Mouse (Mus musculus) heart, postnatal 10 days (tissue): ENCODE measurements around the gene Cep41. TPM values are rescaled to one million over a fixed set of nuclear protein-coding genes. Genes with fewer than 3 reads are reported as not detected.

ENCODE experiments used
- DNase-seq, 2 experiments: peaks; one replicate each; pipeline ENCODE4 v3.0.0; 2021
- intact Hi-C: fragments of 180-260 bp; cut with DNase I; formaldehyde crosslinking; loops from one replicate; pipeline ENCODE4 v1.15.1; 2025
- total RNA-seq, 2 experiments: library from RNA; stranded (reverse); gene quantifications; 2 replicates each; pipeline ENCODE4 v1.2.3; 2021

Cep41 gene
- total RNA-seq, 2 experiments from 2014 or later = 2.3 to 4.1 TPM

DNA sequence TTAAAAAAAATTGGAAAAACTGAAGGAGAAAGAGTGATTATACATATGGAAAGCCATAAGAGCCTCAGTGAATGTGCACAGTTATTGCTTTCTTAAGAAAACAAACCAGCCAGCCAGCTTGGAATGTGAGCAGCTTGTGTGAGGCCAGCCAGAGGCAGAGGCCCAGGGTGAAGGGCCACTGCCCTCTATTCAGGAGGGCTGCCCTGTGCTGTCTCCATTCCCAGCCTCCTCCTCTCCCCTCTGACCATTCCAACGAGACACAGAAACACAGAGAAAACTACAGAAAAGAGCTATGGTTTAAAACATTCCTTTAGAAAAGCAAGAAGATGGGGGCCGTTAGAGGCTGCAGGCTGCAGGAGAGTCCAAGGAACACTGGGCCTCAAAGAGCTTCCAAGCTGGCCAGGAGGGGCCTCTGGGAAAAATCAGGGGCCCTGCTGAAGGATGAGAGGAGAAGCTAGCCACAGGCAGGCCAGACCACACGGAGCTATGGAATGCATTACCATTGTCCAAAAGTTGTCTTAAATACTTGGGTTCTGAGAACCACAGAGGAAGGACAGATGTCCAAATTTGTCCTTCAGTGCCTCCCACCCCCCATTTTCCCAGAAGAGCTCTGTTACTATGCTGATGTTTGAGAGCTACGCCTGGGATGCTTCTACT, 57.2 kb downstream of the Cep41 start:
- intact Hi-C loops = no loop called here
- DNase-seq = no peak

DNA sequence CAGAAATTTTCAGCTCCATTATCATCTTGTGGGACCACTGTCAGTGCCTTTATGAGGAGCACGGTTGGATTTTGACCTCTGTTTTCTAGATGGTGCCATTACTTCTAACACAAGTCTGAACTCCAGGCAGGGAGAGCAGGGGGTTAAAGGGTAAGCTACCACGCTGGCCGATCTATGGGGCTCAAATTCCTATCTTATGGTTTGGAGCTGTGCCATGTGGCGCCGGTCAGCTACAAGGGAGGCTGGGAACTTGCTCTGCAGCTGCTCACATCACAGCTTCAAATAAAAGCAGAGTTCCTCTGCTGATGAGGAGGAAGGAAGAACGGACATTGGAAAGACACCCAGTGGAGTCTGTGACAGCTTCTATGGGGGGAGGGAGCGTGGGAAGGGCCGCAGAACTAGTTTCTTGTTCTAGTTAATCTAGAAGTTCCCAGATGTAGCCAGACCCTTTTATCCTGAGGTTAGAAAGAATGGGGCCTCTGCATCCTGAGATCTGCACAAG, 58.1 kb downstream of the Cep41 start:
- no peak for DNase-seq
- intact Hi-C loops = no loop called here

DNA sequence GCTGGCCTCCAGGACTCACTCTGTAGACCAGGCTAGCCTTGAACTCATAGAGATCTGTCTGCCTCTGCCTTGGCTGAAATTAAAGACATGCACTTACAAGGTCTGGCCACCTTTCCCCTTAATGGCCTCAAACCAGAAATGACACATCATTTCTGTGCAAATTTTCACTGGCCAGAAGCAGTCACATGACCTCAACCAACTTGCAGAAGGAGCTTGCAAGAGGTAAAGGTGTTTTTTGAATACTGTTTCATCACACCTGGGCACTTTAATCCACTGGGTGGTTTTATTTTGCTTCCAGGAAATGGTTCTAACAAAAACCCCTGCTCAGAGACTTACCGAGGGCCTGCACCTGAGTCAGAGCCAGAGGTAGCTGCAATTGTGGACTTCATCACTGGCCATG, 63.6 kb downstream of the Cep41 start:
- no peak for DNase-seq
- intact Hi-C loops = no loop called here

DNA sequence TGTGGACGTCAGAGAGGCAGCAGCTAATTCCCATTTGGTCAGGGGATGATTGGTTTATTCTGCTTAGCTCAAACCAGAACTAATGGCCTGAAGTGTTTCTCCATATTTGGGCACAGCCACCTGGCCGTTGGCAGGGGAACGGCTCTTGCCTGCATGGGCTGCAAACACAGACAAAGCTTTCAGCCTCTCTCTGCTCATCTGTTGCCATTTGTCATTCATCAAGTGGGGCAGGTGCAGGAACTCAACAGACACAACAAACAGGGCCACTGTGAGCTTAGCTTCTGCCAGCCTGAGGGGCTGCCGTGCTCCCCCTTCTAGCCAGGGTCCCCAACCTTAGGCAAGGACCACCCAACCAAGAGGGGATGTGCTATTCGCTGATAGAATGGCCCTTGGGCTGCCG, 65.4 kb downstream of the Cep41 start:
- no peak for DNase-seq
- intact Hi-C loops = no loop called here

DNA sequence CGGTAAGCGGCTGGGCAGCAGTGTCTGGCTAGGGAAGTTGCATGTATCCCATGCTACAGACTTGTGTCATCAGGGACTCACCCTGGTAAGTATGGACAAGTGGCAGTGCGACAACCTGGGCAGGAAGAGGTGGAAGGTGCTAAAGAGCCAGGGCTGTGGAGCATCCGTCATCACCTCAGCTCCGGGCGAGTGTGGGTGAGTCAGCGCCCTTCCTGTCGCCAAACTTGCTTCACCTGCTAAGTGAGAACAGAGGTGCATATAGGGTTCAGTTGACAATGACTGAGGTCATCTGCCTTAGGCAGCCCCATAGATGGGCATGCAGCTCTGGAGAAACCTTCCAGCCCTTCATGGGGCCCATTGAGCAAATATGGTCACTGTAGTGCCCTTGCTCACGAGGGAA, 68.8 kb downstream of the Cep41 start:
- DNase-seq = no peak
- intact Hi-C loops = no loop called here

DNA sequence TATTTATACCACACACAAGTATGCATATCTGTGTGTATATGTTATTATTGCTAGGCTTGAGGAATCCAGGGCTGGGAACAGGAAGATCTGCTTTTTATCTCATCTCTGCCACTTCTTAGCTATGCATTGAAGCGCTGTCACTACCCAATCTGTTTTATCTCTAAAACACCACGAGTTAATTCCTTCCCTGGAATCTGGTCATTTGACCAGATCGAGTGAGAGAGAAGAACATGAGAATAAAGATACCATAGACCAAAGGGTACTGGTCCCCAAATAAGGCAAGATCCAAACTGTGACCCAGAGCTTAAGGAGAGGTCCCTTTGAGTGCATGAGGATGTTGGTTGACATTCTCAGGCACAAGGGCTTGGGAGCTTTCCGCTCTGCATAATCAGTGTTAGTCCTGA, 71.6 kb downstream of the Cep41 start:
- no peak for DNase-seq
- intact Hi-C loops = no loop called here

DNA sequence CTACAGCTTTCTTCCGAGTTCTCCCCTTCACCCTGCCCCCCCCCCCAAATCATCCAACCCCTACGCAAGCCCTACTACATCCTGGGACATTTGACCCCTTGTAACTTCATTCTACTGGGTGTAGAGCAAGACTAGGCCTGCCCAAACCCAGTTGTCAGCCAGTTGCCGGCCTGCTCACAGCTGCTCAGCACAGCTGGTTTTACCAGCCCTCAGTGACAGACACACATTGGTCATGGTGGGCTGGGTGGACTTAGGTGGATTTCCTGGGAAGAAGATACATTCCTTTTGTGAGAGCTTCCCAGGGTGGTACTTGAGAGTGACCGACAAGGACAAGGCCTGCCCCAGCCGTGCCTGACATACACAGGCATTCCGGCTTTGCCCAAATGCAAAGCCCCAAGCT, 72.6 kb downstream of the Cep41 start:
- DNase-seq = no peak
- intact Hi-C loops = no loop called here

DNA sequence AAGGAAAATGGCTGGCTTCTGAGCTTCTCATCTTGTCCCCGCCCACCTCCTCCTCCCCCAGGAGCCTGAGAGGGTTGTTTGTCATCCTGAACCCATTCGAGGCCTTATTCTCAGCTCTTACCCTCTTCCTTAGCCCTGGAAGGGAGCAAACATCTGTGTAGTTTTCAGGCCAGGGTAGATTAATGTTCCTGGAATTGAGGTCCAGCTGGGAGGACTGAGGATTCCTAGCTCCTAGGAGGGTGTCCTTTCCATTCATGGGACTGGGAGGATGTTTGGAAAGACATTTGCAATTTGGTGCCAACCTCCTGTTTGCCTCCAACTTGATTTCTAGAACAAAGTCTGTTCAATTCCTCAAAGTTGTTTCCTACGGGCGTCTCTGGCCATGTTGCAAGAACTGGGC, 73.0 kb downstream of the Cep41 start:
- intact Hi-C loops = no loop called here
- peak; percentile 42 to 54 for DNase-seq

DNA sequence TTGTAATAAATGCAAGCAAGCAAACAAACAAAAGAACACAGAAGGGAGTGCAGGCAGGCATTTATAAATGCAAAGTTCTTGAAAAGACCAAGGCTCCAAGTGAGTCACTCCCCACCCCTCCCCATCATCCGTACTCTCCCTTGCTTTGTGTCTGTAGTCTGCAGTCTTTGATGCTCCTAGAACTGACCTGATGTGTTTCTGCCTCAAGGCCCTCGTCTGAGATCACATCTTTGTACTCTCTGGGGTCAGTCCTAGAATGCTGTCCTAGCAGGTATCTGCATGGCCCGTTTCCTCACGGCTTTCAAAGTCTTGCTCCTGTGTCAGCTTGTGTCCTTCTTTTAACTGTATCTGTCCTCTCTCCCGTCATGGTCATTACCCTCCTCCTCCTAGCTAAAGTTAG, 73.9 kb downstream of the Cep41 start:
- intact Hi-C loops = no loop called here
- no peak for DNase-seq

DNA sequence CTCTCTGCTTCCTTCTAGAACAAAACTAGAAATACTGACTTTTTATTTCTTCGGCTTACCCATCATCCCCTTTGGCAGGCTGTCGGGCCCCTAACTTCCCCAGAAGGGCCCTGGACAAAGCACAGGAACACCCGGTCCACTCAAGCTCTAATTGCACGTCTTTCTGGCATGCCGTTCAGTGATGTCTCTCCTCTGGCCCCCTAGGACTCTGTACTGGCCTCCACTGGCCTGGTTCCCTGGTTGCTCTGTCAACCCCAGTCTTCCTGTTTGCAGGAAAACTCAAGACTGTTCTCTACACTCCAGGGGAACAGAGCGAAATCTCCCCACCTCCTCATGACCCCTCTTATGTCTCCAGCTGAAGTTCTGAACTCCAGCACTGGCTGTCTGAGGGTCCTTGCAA, 74.8 kb downstream of the Cep41 start:
- intact Hi-C loops = no loop called here
- DNase-seq = no peak

DNA sequence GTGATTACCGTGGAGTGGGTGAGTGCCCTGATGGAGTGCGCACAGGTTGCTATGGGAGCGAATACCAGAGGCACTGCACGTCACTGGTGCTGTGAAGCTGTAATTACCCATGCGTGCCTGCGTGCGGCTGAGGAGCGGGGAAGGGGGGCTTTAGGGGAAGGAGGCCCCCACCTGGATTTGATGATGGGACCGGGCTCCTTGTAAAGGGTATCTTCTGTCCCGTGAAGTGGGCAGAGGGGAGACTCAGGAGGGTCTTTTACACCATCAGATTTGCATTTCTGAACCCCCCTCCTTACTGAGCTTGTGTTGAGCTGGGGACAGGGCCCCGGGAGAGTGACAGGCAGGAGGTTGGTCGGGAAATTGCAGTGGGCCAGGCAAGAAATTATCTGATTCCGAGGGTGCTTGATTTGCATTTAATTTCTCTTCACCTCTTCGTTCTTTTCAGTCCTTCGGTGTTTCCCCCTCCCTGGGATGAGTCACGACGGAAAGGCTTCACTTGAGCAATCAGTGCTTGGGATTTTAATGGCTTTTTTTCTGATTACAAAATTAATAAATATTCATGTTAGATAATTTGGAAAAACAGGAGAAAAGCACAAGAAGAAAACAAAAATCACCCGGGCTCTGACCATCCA, 75.5 kb downstream of the Cep41 start:
- intact Hi-C loops = no loop called here
- no peak for DNase-seq

DNA sequence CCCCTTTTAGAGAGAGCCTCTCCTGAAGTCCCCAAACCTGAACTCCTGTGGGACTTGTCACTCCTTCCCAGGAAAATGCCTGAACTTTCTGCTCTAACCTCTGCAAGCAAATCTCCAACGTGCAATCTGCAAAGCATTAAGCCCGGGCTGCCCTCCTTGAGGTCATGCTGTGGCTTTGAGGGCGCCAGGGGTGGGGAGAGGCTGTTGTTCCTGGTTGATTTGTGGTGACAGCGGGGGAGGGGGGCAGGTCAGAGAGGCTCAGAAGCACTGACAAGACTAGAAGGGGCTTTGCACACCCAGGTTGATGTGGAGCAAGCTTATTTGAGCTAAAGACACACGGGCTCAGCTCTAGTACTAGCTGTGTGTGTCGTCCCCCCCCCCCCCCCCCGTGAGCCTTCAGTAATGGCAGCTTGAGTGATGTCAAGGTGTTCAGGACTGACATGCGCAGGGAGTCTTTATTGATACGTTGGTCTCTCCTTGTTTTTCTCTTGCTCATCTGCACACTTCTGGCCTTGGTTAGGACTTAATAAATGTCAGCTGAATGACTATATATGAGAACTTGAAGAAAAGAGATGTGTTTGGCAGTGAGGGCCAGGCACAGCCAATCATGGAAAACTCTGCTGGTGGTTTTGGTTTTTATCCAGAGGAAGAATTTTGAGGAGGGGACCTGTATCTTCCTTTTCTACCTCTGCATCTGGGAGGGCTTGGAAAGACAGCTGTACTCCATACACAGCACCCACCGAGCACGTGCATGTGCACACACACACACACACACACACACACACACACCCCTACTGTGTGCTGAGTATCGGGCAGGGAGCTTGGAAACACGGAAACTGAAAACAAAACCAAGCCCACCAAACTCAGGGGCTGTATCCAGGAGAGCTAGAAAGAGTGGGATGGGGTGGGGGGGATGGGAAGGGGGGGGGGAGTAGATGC, 76.3 kb downstream of the Cep41 start:
- no peak for DNase-seq
- intact Hi-C loops = no loop called here

DNA sequence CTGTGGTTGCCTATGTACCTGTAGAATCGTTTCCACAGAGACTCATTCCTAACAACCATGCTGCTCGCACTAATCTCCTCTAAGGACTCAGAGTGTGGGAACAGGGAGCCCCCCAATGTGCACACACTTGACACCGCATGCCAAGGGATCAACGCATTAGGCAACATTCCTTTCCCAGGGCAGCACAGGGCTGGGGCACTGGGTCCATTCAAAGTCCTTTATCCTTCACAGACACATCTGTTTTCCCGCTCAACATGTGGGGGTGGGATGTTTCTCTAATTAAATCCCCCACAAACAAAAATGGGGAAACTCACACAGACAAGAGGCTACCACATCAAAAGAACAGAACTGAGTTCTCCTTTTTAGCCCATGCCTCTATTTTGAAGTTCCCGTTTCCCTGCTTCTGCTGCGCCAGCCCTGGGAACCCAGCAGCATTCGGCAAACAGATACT, 77.0 kb downstream of the Cep41 start:
- DNase-seq = no peak

DNA sequence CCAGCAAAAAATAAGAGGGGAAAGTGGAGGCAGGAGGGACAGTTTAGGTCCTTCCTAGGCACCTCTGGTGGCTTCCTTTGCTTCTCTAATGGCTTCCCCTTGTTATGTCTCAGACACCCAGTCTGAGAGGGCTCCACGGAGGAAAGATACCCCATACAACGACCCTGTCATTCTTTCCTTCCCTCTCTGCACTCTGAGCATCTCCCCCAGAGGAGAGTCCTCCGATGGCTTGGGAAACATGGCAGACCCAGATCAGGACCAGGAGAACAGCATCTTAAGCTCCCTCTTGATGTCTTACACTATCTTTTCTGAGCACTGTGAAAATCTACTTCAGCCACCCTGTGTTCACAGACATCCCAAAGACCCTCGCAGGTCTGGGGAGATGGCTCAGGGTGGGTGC, 77.8 kb downstream of the Cep41 start:
- intact Hi-C loops = no loop called here
- DNase-seq = no peak

More for the DNA sequence above, 77.0 kb downstream of the Cep41 start:
- intact Hi-C loops = no loop called here

DNA sequence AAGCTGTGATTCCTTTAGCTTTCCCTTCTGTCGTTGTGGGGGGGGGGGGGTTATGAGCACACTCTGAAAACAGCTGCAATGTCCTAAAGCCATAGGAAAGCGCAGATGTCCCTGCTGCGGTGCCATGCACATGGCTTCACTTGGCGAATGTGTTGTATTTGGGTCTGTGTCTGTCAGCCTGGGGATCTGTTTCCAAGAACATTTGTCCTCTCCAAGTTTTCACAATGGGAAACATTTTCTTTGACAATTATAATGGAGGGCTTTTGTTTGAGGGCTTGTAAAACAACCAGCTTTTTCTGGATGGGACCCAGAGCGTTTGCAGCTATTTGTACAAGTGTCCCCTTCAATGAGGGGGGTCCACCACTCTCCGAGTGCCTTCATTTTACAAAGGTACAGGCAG, 79.3 kb downstream of the Cep41 start:
- intact Hi-C loops = no loop called here

DNA sequence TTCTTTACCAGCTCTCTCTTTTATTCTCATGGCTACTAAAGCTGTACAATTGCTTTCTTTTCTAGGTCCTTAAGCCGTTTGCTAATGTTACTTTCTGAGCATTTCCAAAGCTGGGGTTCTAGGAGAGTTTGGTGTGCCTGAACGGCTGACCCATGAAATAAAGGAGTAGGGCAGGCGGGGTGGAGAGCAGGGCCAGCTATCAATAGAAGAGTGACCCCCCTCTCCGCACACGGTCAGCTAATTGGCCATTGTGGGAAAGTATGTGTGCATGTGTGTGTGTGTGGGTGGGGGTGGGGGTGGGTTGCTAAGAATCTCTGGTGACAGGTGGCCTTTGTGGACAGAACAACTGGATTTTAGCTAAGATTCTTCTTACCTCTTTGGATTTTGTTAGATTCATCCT, 82.3 kb downstream of the Cep41 start:
- intact Hi-C loops = no loop called here
- no peak for DNase-seq

More for the DNA sequence above, 79.3 kb downstream of the Cep41 start:
- DNase-seq = no peak

DNA sequence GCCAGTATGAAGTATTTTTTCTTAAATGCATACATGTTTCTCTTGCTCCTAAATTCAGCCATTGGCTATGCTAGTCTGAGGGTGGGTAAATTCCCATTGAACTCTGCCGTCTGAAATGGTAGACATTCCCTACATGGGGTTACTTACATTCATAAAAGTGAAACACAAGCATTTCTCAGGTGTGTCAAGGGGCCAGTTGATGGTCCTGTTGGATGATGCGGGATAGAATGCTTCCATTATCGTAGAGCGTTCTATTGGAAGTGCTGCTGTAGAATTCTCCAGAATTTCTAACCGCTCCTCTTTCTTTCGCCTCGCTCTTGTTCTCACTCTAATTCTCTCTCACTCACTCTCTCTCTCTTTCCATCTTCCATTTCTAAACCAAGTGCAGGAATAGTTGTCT, 82.8 kb downstream of the Cep41 start, which contains the start of gene Cpa5:
Gene Cpa5, plus strand, starts transcription at position 301 of the 400 bp plus-strand sequence.
- no peak for DNase-seq
- intact Hi-C loops = no loop called here

DNA sequence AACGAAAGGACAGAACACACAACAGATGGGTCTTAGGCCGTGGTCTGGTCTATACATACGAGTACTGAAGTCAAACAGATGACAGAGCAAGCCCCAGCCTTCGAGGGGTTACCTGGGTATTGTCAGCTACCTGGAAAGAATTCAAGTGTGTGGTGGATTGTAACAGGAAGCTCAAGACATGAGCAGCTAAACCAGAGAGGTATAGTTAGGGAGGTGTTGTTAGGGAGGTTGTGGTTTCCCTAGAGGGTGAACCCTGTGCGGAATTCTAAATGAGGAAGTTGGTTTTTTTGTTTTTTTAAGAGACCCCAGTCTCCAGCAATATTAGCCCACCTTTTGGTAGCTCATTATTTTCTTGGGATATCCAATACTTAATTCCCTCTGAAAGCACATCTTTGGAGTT, 87.9 kb downstream of the Cep41 start:
- no peak for DNase-seq
- intact Hi-C loops = no loop called here

DNA sequence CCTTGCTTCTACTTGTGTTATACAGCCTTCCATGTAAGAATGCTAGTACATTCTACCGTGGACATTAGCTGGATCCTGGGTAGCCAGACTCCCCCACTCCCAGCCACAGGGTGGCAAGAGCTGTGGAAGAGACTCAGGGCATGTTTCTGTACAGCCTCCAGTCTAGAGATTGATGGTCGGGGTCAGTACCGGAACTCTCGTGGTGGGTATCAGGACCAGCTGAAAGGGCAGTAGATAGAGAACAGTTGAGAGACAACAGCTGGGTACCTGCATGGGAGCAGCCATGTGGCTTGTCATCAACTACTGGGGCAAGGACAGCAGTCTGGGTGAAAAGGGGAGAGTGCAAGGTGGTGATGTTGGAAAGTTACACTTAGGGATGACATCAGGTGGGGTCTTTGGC, 88.4 kb downstream of the Cep41 start:
- DNase-seq = no peak
- intact Hi-C loops = no loop called here

DNA sequence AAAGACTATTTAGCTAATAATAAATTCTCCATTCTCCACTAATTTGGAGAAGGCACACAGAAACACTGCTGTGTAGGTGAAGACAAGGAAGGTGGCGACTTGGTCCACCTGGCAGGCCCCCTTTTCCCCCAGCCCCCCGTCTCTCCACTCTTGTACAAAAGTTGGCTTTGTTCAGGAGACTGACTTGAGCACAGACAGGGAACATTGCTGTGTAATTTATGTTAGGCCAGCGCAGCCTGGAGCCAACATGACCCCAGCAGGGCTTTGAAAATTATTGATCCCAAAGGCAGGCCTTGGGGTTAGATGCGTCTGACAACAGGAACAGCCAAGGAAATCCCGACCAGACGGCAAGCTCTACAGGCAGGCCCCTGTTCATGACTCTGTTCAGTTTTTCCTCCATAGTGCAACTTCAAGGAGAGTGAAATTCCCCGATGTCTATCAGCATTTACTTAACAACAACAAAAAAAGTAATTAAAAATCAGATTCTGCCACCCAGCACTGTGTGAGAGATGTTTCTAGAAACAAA, 89.1 kb downstream of the Cep41 start:
- DNase-seq = no peak
- intact Hi-C loops = no loop called here
